In genomic region chrX:93299046-93299626, GRCm38 (mm10) we compare ENCODE assay signal across 9 mouse cellular contexts. TPM values are rescaled to one million over a fixed set of nuclear protein-coding genes. Genes with fewer than 3 reads are reported as not detected.
A peak's percentile ranks its signal among the peaks of the same experiment; 100 is the strongest.
DNase-seq lines count a peak whose midpoint lies in the region; ATAC-seq and TF ChIP-seq lines count a peak whose summit lies in the region.
"Had no signal": no experiment of that assay in that cellular context is flagged by ENCODE, and none has a peak within 500 bp of the region (broad histone marks: within the 10 kb centered on the region; RNA-seq: fewer than 3 reads in every experiment).

No protein-coding gene starts in this region.

- peaks cover 96% of the 10 kb centered on the region for H3K27me3 ChIP-seq in heart, embryonic 13.5 days (replicated peaks)
- H3K27me3 ChIP-seq in heart, adult 2 months (ENCODE audit: control insufficient read depth, insufficient read depth, low read length) = peaks cover 16% of the 10 kb centered on the region
- peaks cover 14% of the 10 kb centered on the region for H3K27me3 ChIP-seq in ES-Bruce4 (ENCODE audit: control insufficient read depth, insufficient read depth, low read length, poor library complexity, severe bottlenecking)
- H3K27me3 ChIP-seq in forebrain, embryonic 16.5 days (replicated peaks; ENCODE audit: control insufficient read depth, insufficient read depth, low read length) = peaks cover 4% of the 10 kb centered on the region; the same call in 1 of the 2 replicates
- peaks cover 95% of the 10 kb centered on the region for H3K27me3 ChIP-seq in liver, embryonic 15.5 days

- peak overlapping the region; percentile 66 for H3K4me2 ChIP-seq in heart, embryonic 13.5 days
- H3K4me2 ChIP-seq in forebrain, embryonic 16.5 days (ENCODE audit: low read length) = peak overlapping the region; percentile 41
- peak overlapping the region; percentile 41 for H3K4me2 ChIP-seq in liver, embryonic 15.5 days

- no peak for TF ChIP-seq EP300 in heart, adult 2 months (IDR thresholded peaks at IDR 0.05; ENCODE audit: insufficient read depth, low read depth, low read length)
- no peak for TF ChIP-seq EP300 in ES-Bruce4 (IDR thresholded peaks at IDR 0.05; ENCODE audit: insufficient read depth, low read depth, low read length)

- TF ChIP-seq POLR2A in heart, adult 2 months (IDR thresholded peaks at IDR 0.05; ENCODE audit: insufficient read depth, low read depth, low read length) = no peak
- TF ChIP-seq POLR2A in ES-Bruce4 (IDR thresholded peaks at IDR 0.05; ENCODE audit: insufficient read depth, low read length) = no peak

- no peak overlapping the region for H3K27ac ChIP-seq in heart, embryonic 13.5 days (replicated peaks)
- H3K27ac ChIP-seq in heart, adult 2 months = no peak overlapping the region
- no peak overlapping the region for H3K27ac ChIP-seq in ES-Bruce4 (ENCODE audit: insufficient read depth, low read length)
- H3K27ac ChIP-seq in forebrain, embryonic 16.5 days (ENCODE audit: low read length) = peak overlapping the region; percentile 84
- H3K27ac ChIP-seq in liver, embryonic 15.5 days (replicated peaks) = no peak overlapping the region

- DNase-seq in heart, adult 2 months = no peak
- no peak for DNase-seq in urinary bladder, postnatal 14 days (ENCODE audit: low spot score)
- no peak for DNase-seq in left cerebral cortex, postnatal 14 days (ENCODE audit: low spot score in 2 of 2)
- no peak for DNase-seq in c-Kit-positive CD71-positive TER-119-positive erythroid progenitor cells, embryonic 14.5 days (ENCODE audit: low spot score)
- DNase-seq: kidney, postnatal 4 days had no signal

- H3K36me3 ChIP-seq in heart, embryonic 13.5 days = no peaks in the 10 kb centered on the region
- no peaks in the 10 kb centered on the region for H3K36me3 ChIP-seq in heart, adult 2 months (ENCODE audit: control insufficient read depth, insufficient read depth, low read length)
- H3K36me3 ChIP-seq in ES-Bruce4 (ENCODE audit: control insufficient read depth, insufficient read depth, low read length, poor library complexity, severe bottlenecking) = no peaks in the 10 kb centered on the region
- no peaks in the 10 kb centered on the region for H3K36me3 ChIP-seq in forebrain, embryonic 16.5 days (ENCODE audit: control insufficient read depth, insufficient read depth)
- H3K36me3 ChIP-seq in liver, embryonic 15.5 days (replicated peaks) = no peaks in the 10 kb centered on the region

- H3K4me3 ChIP-seq in heart, embryonic 13.5 days = peak overlapping the region; percentile 46
- H3K4me3 ChIP-seq in heart, adult 2 months = no peak overlapping the region
- peak overlapping the region; percentile 46 for H3K4me3 ChIP-seq in ES-Bruce4 (ENCODE audit: low read depth, low read length)
- H3K4me3 ChIP-seq in forebrain, embryonic 16.5 days (replicated peaks; ENCODE audit: low read length) = peak overlapping the region; percentile 15
- H3K4me3 ChIP-seq in liver, embryonic 15.5 days (replicated peaks) = peak overlapping the region; percentile 25

- H3K4me1 ChIP-seq in heart, embryonic 13.5 days = peaks cover 6% of the 10 kb centered on the region; the same call in 1 of the 2 replicates
- no peaks in the 10 kb centered on the region for H3K4me1 ChIP-seq in heart, adult 2 months (ENCODE audit: control insufficient read depth, insufficient read depth, low read length)
- peaks cover 2% of the 10 kb centered on the region for H3K4me1 ChIP-seq in ES-Bruce4 (ENCODE audit: control insufficient read depth, insufficient read depth, low read length)
- peaks cover 28% of the 10 kb centered on the region for H3K4me1 ChIP-seq in forebrain, embryonic 16.5 days (replicated peaks; ENCODE audit: control insufficient read depth, insufficient read depth, low read length)
- no peaks in the 10 kb centered on the region for H3K4me1 ChIP-seq in liver, embryonic 15.5 days (replicated peaks)

- intact Hi-C loops in heart, adult 2 months (cut with DNase I) = no loop called here
- intact Hi-C loops in left cerebral cortex, postnatal 14 days (cut with DNase I) = no loop called here

- no peak for ATAC-seq in heart, embryonic 13.5 days (ENCODE audit: extremely low read depth, insufficient number of reproducible peaks, low FRiP score, low TSS enrichment)
- peak; percentile 16 for ATAC-seq in forebrain, embryonic 16.5 days
- ATAC-seq in liver, embryonic 15.5 days (ENCODE audit: insufficient read depth) = no peak

- no peaks in the 10 kb centered on the region for H3K79me2 ChIP-seq in heart, adult 2 months (replicated peaks; ENCODE audit: control insufficient read depth, insufficient read depth, low read length)

- TF ChIP-seq CTCF in heart, adult 2 months (IDR thresholded peaks at IDR 0.05) = no peak
- no peak for TF ChIP-seq CTCF in ES-Bruce4 (IDR thresholded peaks at IDR 0.05; ENCODE audit: low read depth, low read length)

- no peaks in the 10 kb centered on the region for H3K9me3 ChIP-seq in heart, embryonic 13.5 days
- no peaks in the 10 kb centered on the region for H3K9me3 ChIP-seq in ES-Bruce4 (replicated peaks; ENCODE audit: control insufficient read depth, insufficient read depth, low read length, poor library complexity, severe bottlenecking)
- no peaks in the 10 kb centered on the region for H3K9me3 ChIP-seq in forebrain, embryonic 16.5 days (ENCODE audit: control insufficient read depth, low read length)
- H3K9me3 ChIP-seq in liver, embryonic 15.5 days (replicated peaks) = no peaks in the 10 kb centered on the region

- no peak overlapping the region for H3K9ac ChIP-seq in heart, embryonic 13.5 days
- H3K9ac ChIP-seq in heart, adult 2 months (ENCODE audit: low read depth, low read length) = no peak overlapping the region
- peak overlapping the region; percentile 35; the same call in 1 of the 2 replicates for H3K9ac ChIP-seq in ES-Bruce4 (ENCODE audit: low read depth, poor library complexity, severe bottlenecking)
- peak overlapping the region; percentile 39; the same call in 1 of the 2 replicates for H3K9ac ChIP-seq in forebrain, embryonic 16.5 days (replicated peaks; ENCODE audit: low read depth, low read length)
- H3K9ac ChIP-seq in liver, embryonic 15.5 days = no peak overlapping the region

- WGBS in heart, embryonic 13.5 days = 13% methylated on average over 43 of the region's 43 CpGs
- 14% methylated on average over 41 of the region's 43 CpGs for WGBS in heart, adult 2 months
- 12% methylated on average over 41 of the region's 43 CpGs for WGBS in forebrain, embryonic 16.5 days
- WGBS in liver, embryonic 15.5 days (ENCODE audit: insufficient replicate concordance) = 11% methylated on average over 43 of the region's 43 CpGs

RNA-seq across cellular contexts. Expression of gene Arx, which starts 12.9 kb away (rescaled TPM):
- not detected in 2 replicates for polyA plus RNA-seq in heart, embryonic 13.5 days (2015; fragmentation: Nextera tagmentation; extraction: Ambion mirVana)
- total RNA-seq in heart, adult 2 months (2021) = not detected
- polyA plus RNA-seq in heart, adult 2 months (2012; rRNA removed) = not detected in 2 replicates
- not detected in 2 replicates for polyA plus RNA-seq in ES-Bruce4 (2011; ENCODE audit: insufficient read depth, insufficient read length, low read depth, missing spikeins)
- polyA plus RNA-seq in forebrain, embryonic 16.5 days (2015; fragmentation: Nextera tagmentation; extraction: Ambion mirVana) = 41.3 and 42.8 TPM in 2 replicates
- 0.05 TPM in 1 of 2 replicates, not detected in the other for polyA plus RNA-seq in liver, embryonic 15.5 days (2015; fragmentation: Nextera tagmentation; extraction: Ambion mirVana)
- total RNA-seq in left cerebral cortex, postnatal 14 days (2021) = 10 to 100 TPM; 18.8 to 24.6 TPM

Comparison
In these comparisons a context has a peak if more than half of its experiments do, and no peak if none do; other contexts are left out.
1. H3K9ac ChIP-seq: peak in ES-Bruce4 (single experiment) and forebrain, embryonic 16.5 days (single experiment); none in heart, embryonic 13.5 days (single experiment), heart, adult 2 months (single experiment) and liver, embryonic 15.5 days (single experiment).
2. RNA of gene Arx, which starts 12.9 kb away (polyA plus RNA-seq): 41.3 to 42.8 TPM in forebrain, embryonic 16.5 days; 0.05 TPM in liver, embryonic 15.5 days, not detected in heart, embryonic 13.5 days, not detected in heart, adult 2 months and not detected in ES-Bruce4; every median in the first group is over 10 times any median in the second.
3. Peak in every context shown above with its lines, with median percentiles within 50 percentile points of each other: H3K4me2 ChIP-seq.